Mouse (Mus musculus) mature B cell (primary cell): ENCODE measurements around the gene Faiml.

Source experiments
- in situ Hi-C: fragments of 300-500 bp; cut with MboI; formaldehyde crosslinking; loops from 2 replicates; pipeline ENCODE4 v1.14.3; 2019

Faiml gene

GRCm38 (mm10) chr9:99237139-99237538 is at the start of gene Faiml:
Gene Faiml, minus strand, starts transcription at chr9:99237239.
- in situ Hi-C loops, result loop anchor here (25.0 kb wide), 2 partner anchors 175 to 625 kb away; partner anchors contain the start of gene Mrps22

DNA sequence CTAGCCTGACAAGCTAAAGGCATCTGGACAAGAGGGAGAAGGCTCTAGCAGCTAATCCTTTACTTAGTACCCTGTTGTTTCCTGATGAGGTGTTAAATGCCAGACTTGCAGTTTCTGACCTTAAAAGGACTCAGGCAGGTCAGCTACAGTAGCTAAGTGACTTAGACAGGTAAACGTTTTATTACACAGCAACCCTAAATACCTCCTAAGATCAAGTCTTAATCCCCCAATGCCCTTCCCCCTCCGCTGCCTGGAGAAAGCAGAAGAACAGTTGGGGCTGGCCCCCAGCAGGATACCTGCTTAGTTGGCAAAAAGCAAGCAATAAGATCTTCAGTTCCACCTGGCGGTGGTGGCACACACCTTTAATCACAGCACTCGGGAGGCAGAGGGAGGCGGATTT is 21.9 kb upstream of the Faiml start:
- in situ Hi-C loops, result no loop called here

DNA sequence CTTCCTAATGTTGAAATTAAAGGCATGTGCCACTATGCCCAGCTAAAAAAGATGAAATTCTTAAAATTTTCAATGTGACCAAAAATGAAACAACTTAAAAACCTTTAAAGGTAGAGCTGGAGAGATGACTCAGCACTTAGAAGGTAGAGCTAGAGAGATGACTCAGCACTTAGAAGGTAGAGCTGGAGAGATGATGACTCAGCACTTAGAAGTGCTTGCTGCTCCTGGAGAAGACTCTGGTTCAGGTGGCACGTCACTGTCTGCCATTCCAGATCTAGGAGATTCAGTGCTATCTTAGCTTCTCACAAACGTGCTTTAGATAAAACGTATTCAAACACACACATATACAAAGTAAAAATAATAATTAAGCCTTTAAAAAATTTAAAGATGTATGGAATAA is 19.8 kb upstream of the Faiml start:
- in situ Hi-C loops, result no loop called here

GRCm38 (mm10) chr9:99256206-99256605 is 19.2 kb upstream of the Faiml start:
- in situ Hi-C loops, result no loop called here

DNA sequence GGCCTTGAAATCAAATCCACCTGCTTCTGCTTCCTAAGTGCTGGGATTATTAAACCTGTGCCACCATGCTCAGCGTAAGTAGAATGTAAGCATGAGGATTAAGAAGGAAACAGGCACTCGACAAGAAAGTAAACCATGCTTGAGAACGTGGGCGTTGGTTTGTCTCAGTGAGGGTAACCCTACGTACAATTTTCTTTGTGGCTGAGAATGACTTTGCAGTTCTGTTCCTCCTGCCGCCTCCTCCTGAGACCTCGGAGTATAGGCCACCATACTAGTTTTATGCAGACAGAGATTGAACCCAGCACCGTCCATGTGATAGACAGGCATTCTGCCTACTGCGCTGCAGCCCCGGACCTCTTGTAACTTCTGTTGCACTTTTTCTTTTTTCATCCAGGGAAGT is 16.8 kb upstream of the Faiml start:
- in situ Hi-C loops, result no loop called here

DNA sequence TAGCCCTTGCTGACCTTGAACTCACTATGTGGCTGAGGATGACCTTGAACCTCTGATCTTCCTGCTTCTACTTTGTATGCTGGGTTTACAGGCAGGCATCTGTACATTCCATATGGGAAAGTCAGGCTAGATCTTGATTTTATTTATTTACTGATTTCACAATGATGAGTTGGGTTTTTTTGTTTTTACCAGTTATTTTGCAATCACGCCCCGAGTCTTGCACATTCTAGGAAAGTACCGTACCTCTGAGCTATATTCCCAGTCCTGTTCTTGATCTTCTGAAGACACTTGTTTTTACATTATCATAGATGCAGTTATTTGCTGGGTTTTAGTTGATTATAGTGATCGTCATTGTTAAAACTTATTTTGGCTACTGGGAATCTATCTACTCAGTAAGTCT is 11.9 kb upstream of the Faiml start:
- in situ Hi-C loops, result loop anchor here (10.0 to 25.0 kb wide), 3 partner anchors 187 to 637 kb away; partner anchors contain the start of genes Faim and Mrps22

- in situ Hi-C loops, result loop anchor here (10.0 to 25.0 kb wide), 3 partner anchors 186 to 636 kb away; partner anchors contain the start of genes Faim and Mrps22
These were observed 11.3 kb upstream of the Faiml start for GRCm38 (mm10) chr9:99248304-99248703.

GRCm38 (mm10) chr9:99243895-99244293 is 6.9 kb upstream of the Faiml start:
- in situ Hi-C loops, result loop anchor here (10.0 to 25.0 kb wide), 3 partner anchors 182 to 632 kb away; partner anchors contain the start of genes Faim and Mrps22

- in situ Hi-C loops, result loop anchor here (10.0 to 25.0 kb wide), 3 partner anchors 181 to 631 kb away; partner anchors contain the start of genes Faim and Mrps22
These were observed 6.3 kb upstream of the Faiml start, which contains the start of gene Cep70 for GRCm38 (mm10) chr9:99243190-99243894. Gene Cep70, plus strand, starts transcription at chr9:99243367.

DNA sequence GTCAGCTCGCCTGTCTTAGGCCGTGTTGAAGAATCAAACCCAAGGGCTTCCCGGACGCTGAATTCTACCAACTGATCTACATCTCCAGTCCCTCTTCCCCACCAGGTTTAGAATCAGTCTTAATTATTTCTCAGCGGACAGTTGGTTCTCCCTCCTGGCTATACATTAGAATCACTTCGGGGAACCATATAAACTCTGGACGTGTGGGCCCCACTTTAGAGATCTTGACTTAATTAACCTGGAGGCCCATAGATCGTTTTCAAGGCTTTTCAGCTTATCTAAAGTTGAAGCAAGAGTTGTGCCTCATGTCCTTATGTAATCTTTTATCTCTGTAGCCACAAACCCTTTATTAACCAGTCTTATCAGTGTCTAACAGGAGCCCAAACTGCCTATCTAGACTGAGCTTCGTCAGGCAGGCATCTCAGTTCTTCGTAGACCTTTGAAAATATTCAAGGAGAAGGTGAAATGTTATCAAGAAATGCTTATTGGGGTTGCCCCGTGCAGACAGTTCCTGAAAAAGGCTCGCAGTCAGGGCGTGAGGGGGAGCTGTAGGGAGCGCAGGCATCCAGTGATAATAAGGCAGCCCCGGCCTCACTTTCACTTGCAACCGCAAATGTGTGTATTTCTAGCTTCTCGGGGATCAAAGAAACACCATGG is 5.6 kb upstream of the Faiml start:
- in situ Hi-C loops, result loop anchor here (10.0 to 25.0 kb wide), 3 partner anchors 180 to 630 kb away; partner anchors contain the start of genes Faim and Mrps22

- in situ Hi-C loops, result loop anchor here (10.0 to 25.0 kb wide), 3 partner anchors 180 to 630 kb away; partner anchors contain the start of genes Faim and Mrps22
These were observed 5.0 kb upstream of the Faiml start for GRCm38 (mm10) chr9:99242035-99242434.

- in situ Hi-C loops, result loop anchor here (10.0 to 25.0 kb wide), 3 partner anchors 178 to 628 kb away; partner anchors contain the start of genes Faim and Mrps22
These were observed 3.5 kb upstream of the Faiml start for GRCm38 (mm10) chr9:99240571-99240970.

- in situ Hi-C loops, result loop anchor here (25.0 kb wide), 2 partner anchors 177 to 627 kb away; partner anchors contain the start of gene Mrps22
These were observed 2.2 kb upstream of the Faiml start for GRCm38 (mm10) chr9:99239256-99239655.

- in situ Hi-C loops, result loop anchor here (25.0 kb wide), 2 partner anchors 176 to 626 kb away; partner anchors contain the start of gene Mrps22
These were observed 1.2 kb upstream of the Faiml start for GRCm38 (mm10) chr9:99238276-99238675.

DNA sequence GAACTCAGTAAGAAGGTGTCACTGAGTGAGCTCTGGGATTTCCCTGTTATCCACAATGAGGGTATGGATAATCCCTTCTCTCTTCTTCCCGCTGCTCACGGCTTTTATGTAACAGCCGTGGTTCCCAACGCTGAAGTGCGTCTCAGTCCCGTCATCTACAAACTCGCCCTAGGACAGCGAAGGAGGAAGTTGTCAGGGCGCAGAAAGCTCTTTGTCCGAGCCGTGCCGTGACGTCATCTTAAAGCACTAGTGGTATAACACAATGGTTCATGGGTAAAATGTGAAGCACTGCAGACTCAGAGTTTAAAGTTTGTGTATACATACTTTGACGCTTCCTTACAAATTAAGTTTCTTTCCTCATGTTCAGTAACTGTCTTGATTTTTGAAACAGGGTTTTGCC is 7.6 kb downstream of the Faiml start:
- in situ Hi-C loops, result loop anchor here (25.0 kb wide), 2 partner anchors 167 to 617 kb away; partner anchors contain the start of gene Mrps22

DNA sequence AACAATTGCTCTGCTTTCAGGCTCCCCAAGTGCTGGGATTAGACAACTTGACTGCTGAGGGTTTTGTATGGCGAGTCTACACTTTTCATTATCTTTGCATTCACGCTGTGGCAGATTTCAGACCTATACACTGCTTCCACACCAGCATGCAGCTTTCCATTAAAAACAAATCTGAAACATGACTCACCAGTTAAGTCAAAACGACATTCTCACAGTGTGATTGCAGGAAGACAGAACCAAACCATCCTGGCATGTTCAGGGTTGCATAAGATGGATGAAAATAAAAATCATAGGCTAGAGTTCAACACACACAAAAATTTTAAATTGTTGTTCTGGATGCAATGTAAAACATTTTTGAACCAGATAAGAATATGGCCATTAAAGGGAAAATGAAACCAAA is 12.5 kb downstream of the Faiml start:
- in situ Hi-C loops, result no loop called here

DNA sequence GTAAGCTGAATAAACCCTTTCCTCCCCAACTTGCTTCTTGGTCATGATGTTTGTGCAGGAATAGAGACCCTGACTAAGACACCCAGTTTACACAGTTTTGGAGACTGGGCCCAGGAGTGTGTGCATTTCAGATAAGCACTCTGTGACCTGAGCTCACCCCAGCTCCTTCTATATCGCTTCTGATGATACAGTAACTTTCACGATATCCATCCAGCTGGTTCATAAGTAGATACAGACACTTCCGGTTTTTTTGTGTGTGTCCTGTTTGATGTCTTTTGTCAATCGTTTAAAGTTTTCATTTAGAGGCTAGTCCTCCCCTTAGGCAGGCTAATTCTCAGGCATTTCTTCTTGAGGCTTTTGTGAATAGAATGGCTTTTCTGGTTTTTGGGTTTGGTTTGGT is 15.4 kb downstream of the Faiml start:
- in situ Hi-C loops, result no loop called here

GRCm38 (mm10) chr9:99217999-99218719 is 18.9 kb downstream of the Faiml start:
- in situ Hi-C loops, result no loop called here

- in situ Hi-C loops, result no loop called here
These were observed 20.9 kb downstream of the Faiml start for GRCm38 (mm10) chr9:99216182-99216581.

DNA sequence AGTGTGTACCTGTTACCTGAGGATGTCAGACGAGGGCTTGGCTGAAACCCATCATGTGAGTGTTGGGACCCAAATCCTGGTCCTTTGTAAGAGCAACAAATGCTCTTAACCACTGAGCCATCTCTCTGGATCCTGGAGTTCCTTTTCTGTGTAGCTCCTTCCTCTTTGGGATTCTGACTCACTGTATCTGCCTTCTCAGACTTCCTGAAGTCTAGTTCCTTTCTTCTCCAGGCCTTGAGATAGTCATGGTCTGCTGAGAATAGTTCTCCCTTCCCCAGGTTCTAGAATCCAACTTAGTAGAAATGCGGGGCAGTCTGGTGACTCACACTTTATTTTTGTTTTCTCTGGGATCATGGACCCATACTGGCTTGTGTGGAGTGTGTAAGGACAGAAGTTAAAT is 24.4 kb downstream of the Faiml start:
- in situ Hi-C loops, result no loop called here

DNA sequence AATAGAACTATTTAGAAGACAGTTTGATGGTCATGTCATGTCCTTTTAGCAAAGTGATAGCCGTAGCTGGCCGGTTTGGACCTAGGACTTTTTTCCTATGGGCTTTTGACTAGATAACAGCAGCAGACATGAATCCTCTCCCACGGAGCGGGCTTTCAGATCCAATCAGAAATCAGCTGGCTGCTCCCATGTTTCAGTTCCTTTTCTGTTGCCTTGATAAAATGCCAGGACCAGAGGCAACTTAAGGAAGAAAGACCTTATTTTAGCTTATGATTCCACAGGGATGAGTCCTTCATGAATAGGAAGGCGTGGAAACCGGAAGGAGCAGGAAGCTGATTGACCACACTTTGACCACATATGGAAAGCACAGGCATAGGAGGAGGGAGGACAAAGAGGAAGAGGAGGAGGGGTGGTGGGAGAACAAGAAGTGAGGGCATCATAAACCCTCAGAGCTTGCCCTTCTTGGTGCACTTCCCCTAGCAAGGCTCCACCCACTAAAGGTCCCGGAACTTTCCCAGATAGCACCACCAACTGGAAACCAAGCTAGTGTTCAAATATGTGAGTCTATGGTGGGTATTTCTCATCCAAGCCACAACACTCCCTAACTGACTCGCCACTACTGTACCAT is 53.9 kb downstream of the Faiml start:
- in situ Hi-C loops, result no loop called here
